Mouse (Mus musculus) spleen, adult 2 months (tissue): ENCODE results near the gene Cst9.

ENCODE experiments used
- CTCF ChIP-seq: fragments of 200-500 bp; IDR thresholded peaks from 2 replicates; pipeline ENCODE4 v1.5.1; 2011; ENCODE audit warnings: mild to moderate bottlenecking, inconsistent platforms; ENCODE audit not compliant: insufficient read depth, insufficient read length, insufficient replicate concordance; ENCODE audit errors: extremely low read depth
- POLR2A ChIP-seq: fragments of 200-500 bp; IDR thresholded peaks from 2 replicates; pipeline ENCODE4 v1.6.1; 2011; ENCODE audit warnings: low read depth, low read length, inconsistent platforms

GRCm38 (mm10) chr2:148879199-148879598 is 44.3 kb downstream of the Cst9 start:
- TF ChIP-seq CTCF (no peak), POLR2A (no peak)
